Mouse (Mus musculus): ENCODE results near the gene Prcc.

GRCm38 (mm10) chr3:87816166-87816565 lies 69.2 kb downstream of the Prcc start:
- TF ChIP-seq CTCF (IDR thresholded peaks at IDR 0.05; ENCODE audit: insufficient read depth, low read length) (no peak), POLR2A (IDR thresholded peaks at IDR 0.05; ENCODE audit: borderline replicate concordance, extremely low read depth, low read depth, low read length) (no peak)
